In the genomic region with DNA sequence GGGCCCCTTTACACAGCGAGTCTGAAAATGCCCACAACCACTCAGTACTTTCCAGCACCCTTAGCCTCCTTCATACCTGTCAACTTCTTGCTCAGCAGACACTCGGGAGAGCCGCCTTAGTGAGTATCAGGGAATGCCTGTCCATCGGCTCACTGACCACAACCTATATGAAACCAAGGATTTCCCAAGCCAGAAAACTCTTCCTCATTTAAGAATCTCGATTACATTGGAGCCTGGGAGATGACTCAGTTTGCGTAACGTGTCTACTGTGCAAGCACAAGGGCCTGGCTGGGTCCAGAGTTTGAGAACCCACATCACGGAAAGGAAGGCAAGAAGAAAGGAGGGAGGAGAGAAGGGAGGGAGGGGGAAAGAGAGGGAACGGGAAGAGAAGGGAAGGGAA, we compare ENCODE assay signal across 17 mouse cellular contexts. TPM values are rescaled to one million over a fixed set of nuclear protein-coding genes. Genes with fewer than 3 reads are reported as not detected.
DNase-seq lines count a peak whose midpoint lies in the region; ATAC-seq and TF ChIP-seq lines count a peak whose summit lies in the region.
"Had no signal": no experiment of that assay in that cellular context is flagged by ENCODE, and none has a peak within 500 bp of the region (broad histone marks: within the 10 kb centered on the region; RNA-seq: fewer than 3 reads in every experiment).

No protein-coding gene starts in this region.

- H3K79me2 ChIP-seq in CH12.LX (replicated peaks; ENCODE audit: control insufficient read depth, extremely low read depth, insufficient read depth, poor library complexity, severe bottlenecking), result peaks cover 80% of the 10 kb centered on the region

- TF ChIP-seq RAD21 in CH12.LX (IDR thresholded peaks at IDR 0.05; ENCODE audit: low read depth, low read length), result no peak

- TF ChIP-seq EP300 in liver, postnatal 0 days (IDR thresholded peaks at IDR 0.05; ENCODE audit: low read depth), result no peak
- TF ChIP-seq EP300 in CH12.LX (IDR thresholded peaks at IDR 0.05; ENCODE audit: low read length), result no peak

- TF ChIP-seq CTCF in liver, postnatal 0 days (IDR thresholded peaks at IDR 0.05; ENCODE audit: low read depth), result no peak
- TF ChIP-seq CTCF in CH12.LX (conservative IDR thresholded peaks at IDR 0.05 in 1 of 2, IDR thresholded peaks at IDR 0.05 in 1 of 2; ENCODE audit: low read depth in 2 of 2, low read length in 2 of 2), result no peak

- peaks cover 38% of the 10 kb centered on the region for H3K4me1 ChIP-seq in liver, postnatal 0 days (ENCODE audit: insufficient read depth)
- peaks cover 25% of the 10 kb centered on the region for H3K4me1 ChIP-seq in liver, embryonic 12.5 days
- H3K4me1 ChIP-seq in CH12.LX (ENCODE audit: control insufficient read depth in 1 of 2, insufficient read depth in 2 of 2), result peaks cover 16 to 77% of the 10 kb centered on the region in 2 experiments
- H3K4me1 ChIP-seq: hindbrain, embryonic 15.5 days; midbrain, embryonic 12.5 days had no signal

- no peak for ATAC-seq in liver, postnatal 0 days
- no peak for ATAC-seq in liver, embryonic 12.5 days
- peak; percentile 53 for ATAC-seq in megakaryocyte, adult 5-6 weeks (ENCODE audit: poor library complexity, severe bottlenecking)
- ATAC-seq: forebrain, embryonic 14.5 days; intestine, postnatal 0 days had no signal

- no peak for TF ChIP-seq POLR2A in CH12.LX (IDR thresholded peaks at IDR 0.05; ENCODE audit: low read depth, low read length)

- no peaks in the 10 kb centered on the region for H3K36me3 ChIP-seq in liver, postnatal 0 days (replicated peaks; ENCODE audit: insufficient read depth, low read length)
- no peaks in the 10 kb centered on the region for H3K36me3 ChIP-seq in liver, embryonic 12.5 days
- H3K36me3 ChIP-seq in CH12.LX (replicated peaks in 1 of 2; ENCODE audit: control insufficient read depth in 1 of 2, insufficient read depth in 1 of 2, low read length in 1 of 2), result peaks cover 20 to 60% of the 10 kb centered on the region in 2 experiments
- H3K36me3 ChIP-seq: hindbrain, embryonic 15.5 days; liver, embryonic 15.5 days; midbrain, embryonic 12.5 days had no signal

- no peaks in the 10 kb centered on the region for H3K27me3 ChIP-seq in liver, postnatal 0 days (ENCODE audit: insufficient read depth, low read length)
- peaks cover 1% of the 10 kb centered on the region; the same call in 1 of the 2 replicates for H3K27me3 ChIP-seq in liver, embryonic 12.5 days (replicated peaks)
- H3K27me3 ChIP-seq in CH12.LX (replicated peaks), result no peaks in the 10 kb centered on the region
- H3K27me3 ChIP-seq: hindbrain, embryonic 15.5 days had no signal

- no peak overlapping the region for H3K4me2 ChIP-seq in liver, postnatal 0 days (ENCODE audit: low read depth, low read length)
- no peak overlapping the region for H3K4me2 ChIP-seq in liver, embryonic 12.5 days
- 0 out of 2 replicates have a peak overlapping the region, but pooled peaks have one; percentile 52 for H3K4me2 ChIP-seq in CH12.LX (ENCODE audit: insufficient read depth, low read depth, poor library complexity, severe bottlenecking)
- H3K4me2 ChIP-seq: hindbrain, embryonic 15.5 days; liver, embryonic 15.5 days; midbrain, embryonic 12.5 days had no signal

- dilution Hi-C loops in CH12.LX (cut with MboI; ENCODE audit: extremely low pct_ligation_motif_present, extremely low pct_unique_long_range_greater_than_20kb, low sequenced_read_pairs), result no loop called here

- H3K4me3 ChIP-seq in liver, postnatal 0 days (ENCODE audit: low read depth, low read length), result no peak overlapping the region
- no peak overlapping the region for H3K4me3 ChIP-seq in liver, embryonic 12.5 days
- no peak overlapping the region for H3K4me3 ChIP-seq in CH12.LX (replicated peaks in 1 of 3; ENCODE audit: low read depth in 2 of 3, low read length in 2 of 3, poor library complexity in 1 of 3)
- H3K4me3 ChIP-seq: hindbrain, embryonic 15.5 days; layer of hippocampus, adult 2 months; liver, embryonic 15.5 days; midbrain, embryonic 12.5 days; myocyte had no signal

- H3K27ac ChIP-seq in liver, postnatal 0 days (ENCODE audit: low read depth), result peak overlapping the region; percentile 35; the same call in 1 of the 2 replicates
- no peak overlapping the region for H3K27ac ChIP-seq in liver, embryonic 12.5 days
- H3K27ac ChIP-seq in CH12.LX (ENCODE audit: insufficient read depth, low read depth), result no peak overlapping the region
- H3K27ac ChIP-seq: hindbrain, embryonic 15.5 days; midbrain, embryonic 12.5 days had no signal

- H3K9ac ChIP-seq in liver, postnatal 0 days (replicated peaks), result no peak overlapping the region
- no peak overlapping the region for H3K9ac ChIP-seq in liver, embryonic 12.5 days
- H3K9ac ChIP-seq in CH12.LX (ENCODE audit: insufficient read depth, low read depth), result no peak overlapping the region
- H3K9ac ChIP-seq: hindbrain, embryonic 15.5 days; liver, embryonic 15.5 days; midbrain, embryonic 12.5 days had no signal

- in situ Hi-C loops in CH12.LX (cut with MboI; ENCODE audit: low pct_ligation_motif_present, low pct_unique_long_range_greater_than_20kb, low sequenced_read_pairs), result no loop called here

- DNase-seq in cerebellum, adult 11-12 months, result peak; percentile 1
- no peak for DNase-seq in cerebellum, adult 9-10 months
- no peak for DNase-seq in liver, postnatal 0 days
- no peak for DNase-seq in CH12.LX (ENCODE audit: extremely low read depth)
- no peak for DNase-seq in kidney, postnatal 25 days
- DNase-seq in thymus, adult 18-20 months, result no peak
- DNase-seq: cerebellum, adult 8-10 months; gastrocnemius, postnatal 36 days had no signal

- H3K9me3 ChIP-seq in liver, postnatal 0 days (ENCODE audit: low read length), result no peaks in the 10 kb centered on the region
- no peaks in the 10 kb centered on the region for H3K9me3 ChIP-seq in liver, embryonic 12.5 days (replicated peaks)
- no peaks in the 10 kb centered on the region for H3K9me3 ChIP-seq in CH12.LX (replicated peaks; ENCODE audit: low read length)
- H3K9me3 ChIP-seq: hindbrain, embryonic 15.5 days; liver, embryonic 15.5 days; midbrain, embryonic 12.5 days had no signal

- WGBS in liver, postnatal 0 days (ENCODE audit: insufficient replicate concordance), result 59% methylated on average over 9 of the region's 9 CpGs
- WGBS in liver, embryonic 12.5 days (ENCODE audit: insufficient replicate concordance), result 75% methylated on average over 9 of the region's 9 CpGs

TF ChIP-seq in CH12.LX, 34 proteins besides CTCF, POLR2A, EP300 and RAD21:
- TF ChIP-seq RCOR1 (conservative IDR thresholded peaks at IDR 0.05; ENCODE audit: low read depth, low read length) (no peak), KAT2A (IDR thresholded peaks at IDR 0.05; ENCODE audit: insufficient replicate concordance, low read length) (no peak), UBTF (IDR thresholded peaks at IDR 0.05; ENCODE audit: low read depth, low read length) (no peak), E2F4 (IDR thresholded peaks at IDR 0.05; ENCODE audit: insufficient replicate concordance, low read depth, low read length) (no peak), ZNF384 (IDR thresholded peaks at IDR 0.05; ENCODE audit: low read depth, low read length) (no peak), HCFC1 (IDR thresholded peaks at IDR 0.05; ENCODE audit: low read depth, low read length) (no peak), MEF2A (IDR thresholded peaks at IDR 0.05; ENCODE audit: borderline replicate concordance, low read depth, low read length) (no peak), CHD1 (IDR thresholded peaks at IDR 0.05; ENCODE audit: low read depth, low read length) (no peak), IRF4 (IDR thresholded peaks at IDR 0.05; ENCODE audit: low read depth, low read length) (no peak), TCF12 (IDR thresholded peaks at IDR 0.05; ENCODE audit: low read depth, low read length) (no peak), NRF1 (IDR thresholded peaks at IDR 0.05; ENCODE audit: low read depth, low read length) (no peak)

RNA-seq across cellular contexts. Expression of a gene that starts 7.6 kb away (rescaled TPM):
- 1.1 and 1.4 TPM in 2 replicates for polyA plus RNA-seq in liver, postnatal 0 days (2015; fragmentation: Nextera tagmentation; extraction: Ambion mirVana)
- polyA plus RNA-seq in liver, embryonic 12.5 days (2016; fragmentation: Nextera tagmentation; extraction: Ambion mirVana), result 1.2 and 1.3 TPM in 2 replicates
- total RNA-seq in CH12.LX (2012; rRNA removed) (27.6 and 28.8 TPM in 2 replicates), CH12.LX (2014; rRNA removed) (15.8 and 16.3 TPM in 2 replicates)
- 27.3 and 31.0 TPM in 2 replicates for polyA plus RNA-seq in CH12.LX (2012; ENCODE audit: insufficient read length, low read depth)
- 25.4 and 37.0 TPM in 2 replicates for total RNA-seq in megakaryocyte, adult 5-6 weeks (2015)
- total RNA-seq in megakaryocyte, adult 5-6 weeks (2017), result 36.7 and 42.4 TPM in 2 replicates

RNA-seq across cellular contexts. Expression of a gene that starts 34.4 kb away (rescaled TPM):
- 51.4 and 58.5 TPM in 2 replicates for polyA plus RNA-seq in liver, postnatal 0 days (2015; fragmentation: Nextera tagmentation; extraction: Ambion mirVana)
- 29.7 and 30.9 TPM in 2 replicates for polyA plus RNA-seq in liver, embryonic 12.5 days (2016; fragmentation: Nextera tagmentation; extraction: Ambion mirVana)
- total RNA-seq in CH12.LX (2012; rRNA removed) (26.5 and 28.0 TPM in 2 replicates), CH12.LX (2014; rRNA removed) (53.1 and 53.6 TPM in 2 replicates)
- polyA plus RNA-seq in CH12.LX (2012; ENCODE audit: insufficient read length, low read depth), result 30.2 and 32.4 TPM in 2 replicates
- 36.0 and 47.6 TPM in 2 replicates for total RNA-seq in megakaryocyte, adult 5-6 weeks (2015)
- 13.5 and 19.5 TPM in 2 replicates for total RNA-seq in megakaryocyte, adult 5-6 weeks (2017)

Comparison
In these comparisons a context has a peak if more than half of its experiments do, and no peak if none do; other contexts are left out.
1. RNA of a gene that starts 7.6 kb away (polyA plus RNA-seq): 27.3 to 31.0 TPM in CH12.LX; 1.1 to 1.4 TPM in liver, postnatal 0 days and 1.2 to 1.3 TPM in liver, embryonic 12.5 days; every median in the first group is over 10 times any median in the second.